Mouse (Mus musculus) hindbrain, embryonic 15.5 days (tissue): ENCODE data around the gene Hsdl1. TPM values are rescaled to one million over a fixed set of nuclear protein-coding genes. Genes with fewer than 3 reads are reported as not detected.

Experiments used
- ATAC-seq: fragments of 200-750 bp; cut with Nextera tagmentation; 2 replicates; pipeline ENCODE4 v1.8.0; 2017; ENCODE audit warnings: low read depth, moderate number of reproducible peaks, moderate TSS enrichment; ENCODE audit not compliant: low FRiP score
- H3K27ac ChIP-seq: fragments of 300-500 bp; sonication (generic); replicated peaks from 2 replicates; pipeline ENCODE4 v1.5.1; 2015; ENCODE audit warnings: mild to moderate bottlenecking, inconsistent platforms
- H3K27me3 ChIP-seq: fragments of 300-500 bp; sonication (generic); 2 replicates; pipeline ENCODE4 v1.6.1; 2015; ENCODE audit warnings: control low read depth, inconsistent platforms
- H3K36me3 ChIP-seq: fragments of 300-500 bp; sonication (generic); 2 replicates; pipeline ENCODE4 v1.6.1; 2015; ENCODE audit warnings: control low read depth, inconsistent platforms
- H3K4me1 ChIP-seq: fragments of 300-500 bp; sonication (generic); replicated peaks from 2 replicates; pipeline ENCODE4 v1.6.1; 2015; ENCODE audit warnings: control low read depth, inconsistent platforms
- H3K4me2 ChIP-seq: fragments of 300-500 bp; sonication (generic); 2 replicates; pipeline ENCODE4 v1.6.1; 2015; ENCODE audit warnings: moderate library complexity, mild to moderate bottlenecking, inconsistent platforms
- H3K4me3 ChIP-seq: fragments of 300-500 bp; sonication (generic); 2 replicates; pipeline ENCODE4 v1.5.1; 2015; ENCODE audit warnings: mild to moderate bottlenecking, inconsistent platforms
- H3K9ac ChIP-seq: fragments of 300-500 bp; sonication (generic); 2 replicates; pipeline ENCODE4 v1.6.1; 2015; ENCODE audit warnings: inconsistent platforms
- H3K9me3 ChIP-seq: fragments of 300-500 bp; sonication (generic); 2 replicates; pipeline ENCODE4 v1.6.1; 2016; ENCODE audit warnings: control low read depth, inconsistent platforms
- WGBS: fragments of 180-500 bp; shearing (Covaris S2); methylation state at CpG from one replicate; pipeline ENCODE4 v1.1.7; 2015; 5-methylcytosine and 5-hydroxymethylcytosine counted together
- polyA plus RNA-seq: library from polyadenylated mRNA; unstranded; fragments of >200 nt; fragmentation: Nextera tagmentation; extraction: Ambion mirVana; gene quantifications from 2 replicates; pipeline ENCODE4 v1.2.1, GENCODE M21; 2015

Gene Hsdl1
- polyA plus RNA-seq, 1 experiment from 2014 or later: 162 TPM

DNA sequence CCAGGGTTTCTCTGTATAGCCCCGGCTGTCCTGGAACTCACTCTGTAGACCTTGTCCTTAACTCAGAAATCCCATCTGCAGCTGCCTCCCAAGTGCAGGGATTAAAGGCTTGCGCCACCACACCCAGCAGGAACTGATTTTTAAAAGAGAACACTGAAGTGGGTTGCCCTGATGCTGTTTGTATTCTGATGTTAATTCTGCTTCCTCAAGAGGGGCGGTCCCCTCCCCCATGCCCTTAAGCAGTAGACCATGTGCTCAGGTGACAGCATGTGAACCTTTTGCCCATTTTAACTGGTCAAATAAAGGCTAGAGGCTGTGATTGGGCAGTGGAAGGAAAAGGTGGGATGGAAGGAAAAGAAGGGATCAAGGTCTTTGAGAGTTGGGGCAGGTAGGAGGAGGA, 59.2 kb downstream of the Hsdl1 start:
- no peak overlapping the region for H3K27ac ChIP-seq
- no peak for ATAC-seq
- H3K36me3 ChIP-seq: peaks cover 82% of the 10 kb centered on the region

DNA sequence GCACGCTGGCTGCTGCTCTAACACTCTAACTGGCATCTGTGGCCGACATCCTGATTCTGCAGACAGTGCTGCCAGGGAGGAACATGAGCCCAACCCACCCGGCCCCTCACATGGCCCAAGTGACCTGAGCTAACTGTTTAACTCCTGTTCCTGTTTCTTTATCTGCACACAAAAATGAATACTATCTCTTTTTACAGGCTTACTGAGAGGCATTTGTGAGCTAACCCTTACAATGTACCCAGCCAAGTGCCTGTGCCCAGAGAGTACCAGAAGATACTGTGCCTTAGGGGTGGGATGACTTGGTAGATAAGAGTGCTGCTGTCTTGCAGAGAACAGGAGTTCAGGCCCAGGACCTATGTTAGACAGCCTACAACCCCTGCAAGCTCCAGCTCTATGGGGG, 60.0 kb downstream of the Hsdl1 start:
- 97% methylated on average over 3 of the region's 3 CpGs for WGBS
- H3K27ac ChIP-seq: no peak overlapping the region
- no peaks in the 10 kb centered on the region for H3K9me3 ChIP-seq
- no peaks in the 10 kb centered on the region for H3K27me3 ChIP-seq
- no peak overlapping the region for H3K9ac ChIP-seq
- H3K36me3 ChIP-seq: peaks cover 79% of the 10 kb centered on the region
- no peak overlapping the region for H3K4me2 ChIP-seq
- H3K4me3 ChIP-seq: no peak overlapping the region
- no peaks in the 10 kb centered on the region; the same call in 1 of the 2 replicates for H3K4me1 ChIP-seq
- ATAC-seq: no peak

More for the DNA sequence above, 59.2 kb downstream of the Hsdl1 start:
- Histone ChIP-seq H3K4me1 (no peaks in the 10 kb centered on the region; the same call in 1 of the 2 replicates), H3K4me3 (no peak overlapping the region), H3K9me3 (no peaks in the 10 kb centered on the region), H3K27me3 (no peaks in the 10 kb centered on the region), H3K9ac (no peak overlapping the region), H3K4me2 (no peak overlapping the region)
- 60% methylated on average over 3 of the region's 3 CpGs for WGBS

DNA sequence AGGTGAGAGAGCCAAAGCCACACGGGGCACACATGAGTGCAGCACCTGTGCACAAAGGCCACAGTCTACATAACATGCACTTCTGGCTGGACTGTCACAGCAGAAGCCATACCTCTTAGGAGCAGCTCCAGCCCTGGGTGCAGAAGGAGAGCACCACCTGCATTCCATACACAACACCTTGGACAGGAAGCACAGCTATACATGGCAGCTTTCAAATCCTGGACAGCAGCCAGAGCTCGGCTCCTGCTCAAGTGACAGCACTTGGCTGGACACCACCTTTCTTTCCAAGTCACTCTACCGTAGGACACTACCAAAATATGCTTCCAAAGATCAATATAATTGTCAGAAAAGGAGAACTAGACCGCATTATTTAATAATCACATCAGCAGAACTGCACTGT, 61.6 kb downstream of the Hsdl1 start:
- H3K9me3 ChIP-seq: no peaks in the 10 kb centered on the region

More for the DNA sequence above, 61.6 kb downstream of the Hsdl1 start:
- no peak overlapping the region for H3K27ac ChIP-seq
- peaks cover 79% of the 10 kb centered on the region for H3K36me3 ChIP-seq
- H3K27me3 ChIP-seq: no peaks in the 10 kb centered on the region
- no peak overlapping the region for H3K9ac ChIP-seq
- no peak overlapping the region for H3K4me3 ChIP-seq
- 82% methylated on average over 4 of the region's 4 CpGs for WGBS
- H3K4me1 ChIP-seq: no peaks in the 10 kb centered on the region; the same call in 1 of the 2 replicates
- no peak overlapping the region for H3K4me2 ChIP-seq
- ATAC-seq: no peak

Other genes starting within 250 kb of the Hsdl1 start
- gene Hsbp1, start 230.7 kb downstream of the Hsdl1 start, polyA plus RNA-seq: 757 and 781 TPM in 2 replicates
- gene Mlycd, start 180.3 kb downstream of the Hsdl1 start, polyA plus RNA-seq: 16.8 and 18.5 TPM in 2 replicates
- 0.38 TPM in 2 replicates for gene Osgin1, start 141.1 kb downstream of the Hsdl1 start, polyA plus RNA-seq
- gene Necab2, start 128.5 kb downstream of the Hsdl1 start, polyA plus RNA-seq: 45.8 and 48.3 TPM in 2 replicates
- gene Slc38a8, start 73.5 kb downstream of the Hsdl1 start, polyA plus RNA-seq: 0.13 and 0.22 TPM in 2 replicates
- gene Mbtps1, start 16.4 kb downstream of the Hsdl1 start, polyA plus RNA-seq: 50.7 and 54.0 TPM in 2 replicates
- gene Dnaaf1, start 52 bp upstream of the Hsdl1 start, polyA plus RNA-seq: 0.35 and 0.74 TPM in 2 replicates
- gene Taf1c, start 30.0 kb upstream of the Hsdl1 start, polyA plus RNA-seq: 14.1 and 14.7 TPM in 2 replicates
- 0.10 and 0.34 TPM in 2 replicates for gene Adad2, start 37.6 kb upstream of the Hsdl1 start, polyA plus RNA-seq
- gene Kcng4, start 60.5 kb upstream of the Hsdl1 start, polyA plus RNA-seq: 0.10 and 0.13 TPM in 2 replicates
- gene Wfdc1, start 91.2 kb upstream of the Hsdl1 start, polyA plus RNA-seq: 6.1 and 6.6 TPM in 2 replicates
- 0.32 and 0.38 TPM in 2 replicates for gene Atp2c2, start 124.8 kb upstream of the Hsdl1 start, polyA plus RNA-seq
- gene Tldc1, start 203.2 kb upstream of the Hsdl1 start, polyA plus RNA-seq: 10.1 and 13.2 TPM in 2 replicates